In the genomic region with DNA sequence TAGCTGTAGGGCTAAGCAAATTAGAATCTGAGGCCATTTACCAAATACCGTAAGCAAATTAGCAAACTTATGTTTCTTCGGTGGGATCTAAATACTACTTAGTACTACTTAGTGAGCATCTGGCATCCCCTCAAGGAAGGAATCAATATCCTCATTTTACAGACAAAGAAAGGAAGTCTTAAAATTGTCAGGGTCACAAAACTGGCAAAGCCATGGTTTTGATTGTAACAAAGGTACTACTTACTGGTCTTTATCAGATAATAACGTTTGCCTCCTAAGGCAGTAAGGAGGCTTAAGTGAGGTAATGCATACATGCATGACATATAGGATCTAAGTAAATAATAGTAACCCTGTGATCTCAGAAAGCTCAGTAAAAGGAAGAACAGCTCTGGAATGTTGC, we compare ENCODE assay signal across 9 mouse cellular contexts. TPM values are rescaled to one million over a fixed set of nuclear protein-coding genes. Genes with fewer than 3 reads are reported as not detected.
DNase-seq lines count a peak whose midpoint lies in the region; ATAC-seq and TF ChIP-seq lines count a peak whose summit lies in the region.
"Had no signal": no experiment of that assay in that cellular context is flagged by ENCODE, and none has a peak within 500 bp of the region (broad histone marks: within the 10 kb centered on the region; RNA-seq: fewer than 3 reads in every experiment).

No protein-coding gene starts in this region.

- peak overlapping the region; percentile 91 for H3K27ac ChIP-seq in layer of hippocampus, adult 2 months
- H3K27ac ChIP-seq in forebrain, embryonic 10.5 days: peak overlapping the region; percentile 98
- H3K27ac ChIP-seq in limb, embryonic 12.5 days: no peak overlapping the region
- H3K27ac ChIP-seq in neural tube, embryonic 14.5 days (ENCODE audit: low read depth, low read length): peak overlapping the region; percentile 96; the same call in 1 of the 2 replicates

- no peak for ATAC-seq in limb, embryonic 12.5 days (ENCODE audit: insufficient number of reproducible peaks, insufficient read depth, low FRiP score, low TSS enrichment, low read depth)
- no peak for ATAC-seq in neural tube, embryonic 14.5 days (ENCODE audit: low read depth)

- H3K27me3 ChIP-seq in forebrain, embryonic 10.5 days (ENCODE audit: poor library complexity, severe bottlenecking): no peaks in the 10 kb centered on the region
- H3K27me3 ChIP-seq in limb, embryonic 12.5 days: no peaks in the 10 kb centered on the region
- no peaks in the 10 kb centered on the region for H3K27me3 ChIP-seq in neural tube, embryonic 14.5 days (ENCODE audit: control insufficient read depth, insufficient read depth, low read length)

- DNase-seq in layer of hippocampus, adult 2 months (ENCODE audit: low spot score in 2 of 2): no peak
- no peak for DNase-seq in layer of hippocampus, adult 8-10 months (ENCODE audit: low spot score in 2 of 2)
- no peak for DNase-seq in forebrain, embryonic 10.5 days (ENCODE audit: extremely low spot score, low spot score)
- DNase-seq in thymus, postnatal 36 days: no peak
- DNase-seq in cerebellum, postnatal 14 days: no peak
- no peak for DNase-seq in left cerebral cortex, postnatal 36 days (ENCODE audit: low spot score in 2 of 2)

- intact Hi-C loops in left cerebral cortex, postnatal 36 days (cut with DNase I): loop anchor here (5.0 kb wide), 1 partner anchor 42 kb away; no protein-coding TSS in a partner anchor

- peak overlapping the region; percentile 68 for H3K4me2 ChIP-seq in limb, embryonic 12.5 days
- peak overlapping the region; percentile 72 for H3K4me2 ChIP-seq in neural tube, embryonic 14.5 days (ENCODE audit: low read depth, low read length)

- WGBS in forebrain, embryonic 10.5 days: 67% methylated on average over 3 of the region's 3 CpGs
- WGBS in limb, embryonic 12.5 days: 61% methylated on average over 3 of the region's 3 CpGs
- WGBS in neural tube, embryonic 14.5 days: 53% methylated on average over 3 of the region's 3 CpGs

- no peaks in the 10 kb centered on the region for H3K9me3 ChIP-seq in forebrain, embryonic 10.5 days
- H3K9me3 ChIP-seq in limb, embryonic 12.5 days: no peaks in the 10 kb centered on the region
- no peaks in the 10 kb centered on the region for H3K9me3 ChIP-seq in neural tube, embryonic 14.5 days (ENCODE audit: control insufficient read depth, low read length)

- no peak for TF ChIP-seq CTCF in layer of hippocampus, adult 2 months (conservative IDR thresholded peaks at IDR 0.05)

- peaks cover 27% of the 10 kb centered on the region for H3K36me3 ChIP-seq in forebrain, embryonic 10.5 days (replicated peaks)
- H3K36me3 ChIP-seq in limb, embryonic 12.5 days: peaks cover 19% of the 10 kb centered on the region
- peaks cover 15% of the 10 kb centered on the region for H3K36me3 ChIP-seq in neural tube, embryonic 14.5 days (ENCODE audit: control insufficient read depth, insufficient read depth, low read length)

- peaks cover 43% of the 10 kb centered on the region for H3K4me1 ChIP-seq in forebrain, embryonic 10.5 days
- H3K4me1 ChIP-seq in limb, embryonic 12.5 days (replicated peaks): peaks cover 25% of the 10 kb centered on the region
- H3K4me1 ChIP-seq in neural tube, embryonic 14.5 days (ENCODE audit: control insufficient read depth, insufficient read depth, low read length): peaks cover 5% of the 10 kb centered on the region

- peak overlapping the region; percentile 94 for H3K4me3 ChIP-seq in layer of hippocampus, adult 2 months
- H3K4me3 ChIP-seq in forebrain, embryonic 10.5 days: peak overlapping the region; percentile 88
- peak overlapping the region; percentile 68 for H3K4me3 ChIP-seq in limb, embryonic 12.5 days (replicated peaks)
- H3K4me3 ChIP-seq in neural tube, embryonic 14.5 days (ENCODE audit: low read depth, low read length): peak overlapping the region; percentile 78; the same call in 1 of the 2 replicates

- H3K9ac ChIP-seq in limb, embryonic 12.5 days (replicated peaks): no peak overlapping the region
- peak overlapping the region; percentile 90; the same call in 1 of the 2 replicates for H3K9ac ChIP-seq in neural tube, embryonic 14.5 days (replicated peaks; ENCODE audit: low read depth, low read length)

RNA-seq across cellular contexts. Expression of gene Lsm12, which starts 0.6 kb away (rescaled TPM):
- 10 to 100 TPM; 56.6 to 56.9 TPM for total RNA-seq in layer of hippocampus, adult 2 months (2021)
- 10 to 100 TPM; 53.5 to 61.6 (median 58.8) TPM for total RNA-seq in layer of hippocampus, adult 8-10 months (2022)
- polyA plus RNA-seq in forebrain, embryonic 10.5 days (2016; fragmentation: Nextera tagmentation; extraction: Ambion mirVana): 137 and 141 TPM in 2 replicates
- polyA plus RNA-seq in limb, embryonic 12.5 days (2016; fragmentation: Nextera tagmentation; extraction: Ambion mirVana): 103 TPM in 2 replicates
- 74.4 and 77.5 TPM in 2 replicates for polyA plus RNA-seq in neural tube, embryonic 14.5 days (2014; fragmentation: Nextera tagmentation; extraction: Ambion mirVana)
- total RNA-seq in left cerebral cortex, postnatal 36 days (2021): 10 to 100 TPM; 58.0 to 58.7 TPM

RNA-seq across cellular contexts. Expression of gene G6pc3, which starts 3.7 kb away (rescaled TPM):
- total RNA-seq in layer of hippocampus, adult 2 months (2021): 10 to 100 TPM; 58.2 to 59.7 TPM
- total RNA-seq in layer of hippocampus, adult 8-10 months (2022): 10 to 100 TPM; 66.0 to 74.2 (median 70.4) TPM
- 38.0 and 39.5 TPM in 2 replicates for polyA plus RNA-seq in forebrain, embryonic 10.5 days (2016; fragmentation: Nextera tagmentation; extraction: Ambion mirVana)
- 36.6 and 36.8 TPM in 2 replicates for polyA plus RNA-seq in limb, embryonic 12.5 days (2016; fragmentation: Nextera tagmentation; extraction: Ambion mirVana)
- 32.5 and 42.5 TPM in 2 replicates for polyA plus RNA-seq in neural tube, embryonic 14.5 days (2014; fragmentation: Nextera tagmentation; extraction: Ambion mirVana)
- 10 to 100 TPM; 56.1 to 67.2 TPM for total RNA-seq in left cerebral cortex, postnatal 36 days (2021)

RNA-seq across cellular contexts. Expression of gene Tmem101, which starts 29.5 kb away (rescaled TPM):
- 10 to 100 TPM; 26.5 to 27.1 TPM for total RNA-seq in layer of hippocampus, adult 2 months (2021)
- total RNA-seq in layer of hippocampus, adult 8-10 months (2022): 10 to 100 TPM; 22.6 to 27.3 (median 25.1) TPM
- polyA plus RNA-seq in forebrain, embryonic 10.5 days (2016; fragmentation: Nextera tagmentation; extraction: Ambion mirVana): 37.3 and 39.8 TPM in 2 replicates
- polyA plus RNA-seq in limb, embryonic 12.5 days (2016; fragmentation: Nextera tagmentation; extraction: Ambion mirVana): 40.6 and 44.2 TPM in 2 replicates
- polyA plus RNA-seq in neural tube, embryonic 14.5 days (2014; fragmentation: Nextera tagmentation; extraction: Ambion mirVana): 30.7 and 36.2 TPM in 2 replicates
- total RNA-seq in left cerebral cortex, postnatal 36 days (2021): 10 to 100 TPM; 24.2 to 27.3 TPM

RNA-seq across cellular contexts. Expression of gene Nags, which starts 40.4 kb away (rescaled TPM):
- not detected for total RNA-seq in layer of hippocampus, adult 2 months (2021)
- total RNA-seq in layer of hippocampus, adult 8-10 months (2022): under 1 TPM in 1 of 4 experiments, not detected in 3; 0.29 TPM
- polyA plus RNA-seq in forebrain, embryonic 10.5 days (2016; fragmentation: Nextera tagmentation; extraction: Ambion mirVana): not detected in 2 replicates
- 0.24 TPM in 1 of 2 replicates, not detected in the other for polyA plus RNA-seq in limb, embryonic 12.5 days (2016; fragmentation: Nextera tagmentation; extraction: Ambion mirVana)
- polyA plus RNA-seq in neural tube, embryonic 14.5 days (2014; fragmentation: Nextera tagmentation; extraction: Ambion mirVana): not detected in 2 replicates
- total RNA-seq in left cerebral cortex, postnatal 36 days (2021): not detected
- total RNA-seq: layer of hippocampus, postnatal 14 days had no signal

RNA-seq across cellular contexts. Expression of gene Hdac5, which starts 44.3 kb away (rescaled TPM):
- 100 to 1,000 TPM; 233 to 243 TPM for total RNA-seq in layer of hippocampus, adult 2 months (2021)
- 100 to 1,000 TPM; 219 to 252 (median 232) TPM for total RNA-seq in layer of hippocampus, adult 8-10 months (2022)
- 39.8 and 44.6 TPM in 2 replicates for polyA plus RNA-seq in forebrain, embryonic 10.5 days (2016; fragmentation: Nextera tagmentation; extraction: Ambion mirVana)
- 58.1 and 64.3 TPM in 2 replicates for polyA plus RNA-seq in limb, embryonic 12.5 days (2016; fragmentation: Nextera tagmentation; extraction: Ambion mirVana)
- 44.2 and 47.3 TPM in 2 replicates for polyA plus RNA-seq in neural tube, embryonic 14.5 days (2014; fragmentation: Nextera tagmentation; extraction: Ambion mirVana)
- 100 to 1,000 TPM; 270 to 275 TPM for total RNA-seq in left cerebral cortex, postnatal 36 days (2021)
